Mouse (Mus musculus): ENCODE measurements around the gene Pla2g4f.

DNA sequence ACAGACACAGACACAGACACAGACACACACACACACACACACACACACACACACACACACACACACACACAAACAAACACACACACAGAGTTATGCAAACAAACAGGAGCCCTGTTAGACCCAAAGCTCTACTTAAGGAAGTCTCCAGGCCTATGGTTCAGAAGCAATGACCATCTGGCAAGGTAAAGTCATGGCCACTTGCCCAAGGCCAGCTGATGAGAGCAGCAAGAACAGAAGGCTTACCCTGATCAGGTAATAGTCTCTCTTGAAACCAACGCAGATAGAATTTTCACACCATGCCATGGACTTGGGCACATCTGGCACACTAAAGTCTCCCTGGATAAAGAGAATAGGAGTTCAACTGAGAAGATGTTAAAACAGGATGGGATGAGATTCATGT is 27.8 kb upstream of the Pla2g4f start:
- TF ChIP-seq CTCF (IDR thresholded peaks at IDR 0.05; ENCODE audit: insufficient read depth, low read length) (no peak), POLR2A (IDR thresholded peaks at IDR 0.05; ENCODE audit: borderline replicate concordance, extremely low read depth, low read depth, low read length) (no peak)
